Mouse (Mus musculus): Measurements from ENCODE around the gene Senp3.
"Not testable (repeated sequence)": the region's sequence is repeated elsewhere in the genome, so short reads cannot be mapped to it uniquely, and the experiment has no call there.

Senp3 gene

GRCm38 (mm10) chr11:69703814-69704612 is 22.1 kb upstream of the Senp3 start:
- no peak for DNase-seq

GRCm38 (mm10) chr11:69703381-69703780 is 21.5 kb upstream of the Senp3 start:
- DNase-seq: not testable (repeated sequence)

DNA sequence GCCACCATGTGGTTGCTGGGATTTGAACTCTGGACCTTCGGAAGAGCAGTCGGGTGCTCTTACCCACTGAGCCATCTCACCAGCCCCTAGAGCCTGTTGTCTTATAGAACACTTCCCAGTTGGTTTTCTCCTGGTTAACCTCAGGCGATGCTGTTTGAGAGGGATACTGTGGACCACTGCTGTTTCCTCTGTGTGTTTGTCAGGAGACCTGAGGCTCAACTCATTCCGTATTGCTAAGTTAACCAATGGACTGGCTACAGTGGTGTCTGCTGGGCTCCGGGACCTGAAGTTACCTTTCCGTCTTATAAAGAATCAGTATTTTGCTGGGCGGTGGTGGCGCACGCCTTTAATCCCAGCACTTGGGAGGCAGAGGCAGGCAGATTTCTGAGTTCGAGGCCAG is 21.0 kb upstream of the Senp3 start:
- not testable (repeated sequence) for DNase-seq

DNA sequence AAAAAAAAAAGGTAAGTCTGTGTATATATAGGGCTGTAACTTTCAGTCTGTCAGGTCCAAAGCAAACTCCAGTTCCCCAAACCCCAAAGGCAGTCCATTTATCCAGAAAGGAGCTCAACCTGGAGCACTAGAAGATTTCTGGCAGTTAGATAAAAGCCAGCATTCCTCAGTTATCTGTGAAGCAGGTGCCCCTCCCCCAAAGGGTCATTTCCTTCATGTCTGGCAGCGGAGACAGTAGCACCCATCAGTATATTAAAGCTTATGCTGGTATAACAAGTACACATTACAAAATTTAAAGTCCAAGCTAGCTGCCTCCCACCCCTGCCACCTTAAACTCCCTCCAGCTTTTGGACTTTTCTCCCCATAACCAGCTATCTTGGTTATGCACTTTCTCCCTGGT is 17.7 kb upstream of the Senp3 start:
- DNase-seq: no peak

- DNase-seq: no peak
Observed at GRCm38 (mm10) chr11:69698574-69698973, 16.7 kb upstream of the Senp3 start.

- DNase-seq: no peak
Observed at GRCm38 (mm10) chr11:69697396-69697795, 15.5 kb upstream of the Senp3 start.

GRCm38 (mm10) chr11:69695361-69696181 is 13.7 kb upstream of the Senp3 start, which contains the start of the genes Tnfsf12 and Tnfsfm13:
Gene Tnfsf12 (minus strand): TSS chr11:69695849.
Gene Tnfsfm13 (minus strand): TSS chr11:69696098.
- DNase-seq: peak; percentile 72

GRCm38 (mm10) chr11:69695046-69695360 is 13.1 kb upstream of the Senp3 start:
- no peak for DNase-seq

DNA sequence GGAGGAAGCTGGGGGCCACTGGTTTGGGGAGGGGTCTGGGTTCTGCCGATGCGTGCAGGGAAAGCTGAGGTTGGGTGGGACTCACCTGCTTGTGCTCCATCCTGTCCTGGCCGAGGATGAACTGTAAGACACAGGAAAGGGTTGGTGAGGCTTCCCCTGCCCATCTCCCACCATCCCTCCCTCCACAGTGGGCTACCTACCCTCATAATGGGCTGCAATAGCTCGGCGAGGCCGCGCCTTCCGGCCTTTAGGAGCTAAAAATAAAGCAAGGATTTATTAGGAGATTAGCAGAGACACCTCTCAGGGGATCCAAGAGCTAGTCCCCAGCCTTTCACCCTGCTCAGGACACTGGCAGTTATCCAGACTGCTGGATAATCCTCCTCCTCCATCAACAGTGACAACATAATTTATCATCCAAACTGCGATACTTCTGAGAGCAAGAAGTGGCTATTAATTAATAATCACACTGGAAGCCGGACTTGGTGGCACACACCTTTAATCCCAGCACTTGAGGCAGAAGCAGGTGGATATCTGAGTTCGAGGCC is 11.6 kb upstream of the Senp3 start:
- DNase-seq: no peak

DNA sequence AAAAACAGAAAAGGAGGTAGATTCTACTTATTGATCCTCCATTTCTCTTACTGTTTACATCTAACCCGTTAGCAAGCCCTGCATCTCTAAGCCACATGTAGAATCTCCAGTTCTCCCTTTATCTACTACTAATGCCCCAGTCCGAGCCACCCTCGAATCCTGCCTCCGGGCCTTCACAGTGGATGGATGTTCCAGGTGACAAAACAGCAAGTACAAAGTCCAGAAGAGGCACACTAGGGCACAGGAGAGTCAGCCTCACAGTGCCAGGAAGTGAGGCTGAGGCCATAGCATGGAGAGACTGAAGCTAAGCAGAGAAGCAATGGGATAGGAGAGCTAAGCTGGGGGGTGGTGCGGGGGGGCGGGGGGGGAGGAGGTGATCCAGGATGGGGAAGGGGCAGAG is 11.0 kb upstream of the Senp3 start:
- DNase-seq: no peak

DNA sequence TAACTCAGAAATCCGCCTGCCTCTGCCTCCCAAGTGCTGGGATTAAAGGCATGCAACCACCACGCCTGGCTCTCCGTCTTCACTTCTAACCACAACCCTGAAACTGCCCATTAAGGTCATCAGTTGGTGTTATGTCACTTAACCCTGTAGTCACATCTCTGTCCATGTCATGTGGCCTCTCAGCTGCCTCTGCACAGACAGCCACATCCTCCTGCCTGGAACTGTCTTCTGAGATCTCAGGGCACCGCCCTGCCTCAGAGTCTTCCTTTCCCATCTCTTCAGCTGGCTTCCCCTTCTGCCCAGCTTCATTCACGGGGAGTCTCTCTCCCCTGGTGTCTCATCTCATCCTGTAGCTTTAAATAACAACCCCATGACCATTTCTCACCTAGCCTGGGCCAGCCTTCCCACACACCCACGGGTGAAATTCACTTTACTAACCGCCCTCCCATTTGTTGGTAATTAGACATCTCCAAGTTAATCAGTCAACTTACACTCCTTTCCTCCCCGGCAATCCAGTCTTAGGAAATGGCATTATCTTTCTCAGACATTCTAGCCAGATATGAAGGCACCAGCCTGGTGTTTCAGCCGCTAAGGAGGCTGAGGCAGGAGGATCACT is 10.4 kb upstream of the Senp3 start:
- DNase-seq: no peak

GRCm38 (mm10) chr11:69689891-69690290 is 8.0 kb upstream of the Senp3 start:
- DNase-seq: no peak

GRCm38 (mm10) chr11:69687061-69687460 is 5.2 kb upstream of the Senp3 start:
- DNase-seq: no peak

DNA sequence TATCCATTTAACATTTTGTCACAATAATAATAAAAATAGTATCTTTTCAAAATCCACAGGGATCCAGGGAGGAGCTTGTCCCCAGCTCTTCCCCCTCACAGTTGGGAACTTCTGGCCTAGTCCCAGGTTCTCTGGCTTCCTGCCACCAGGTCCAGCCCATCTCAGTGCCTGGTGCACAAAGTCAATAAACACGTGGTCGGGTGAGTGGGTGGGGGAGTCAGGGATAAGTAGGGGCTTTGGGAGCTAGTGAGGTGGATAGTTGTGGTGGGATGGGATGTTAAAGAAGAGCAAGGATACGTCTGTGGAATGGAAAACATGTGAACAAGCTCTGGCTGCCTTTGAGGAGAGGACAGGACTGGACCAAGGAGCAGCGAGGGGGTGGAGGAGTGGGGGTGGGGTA is 4.5 kb upstream of the Senp3 start:
- no peak for DNase-seq

DNA sequence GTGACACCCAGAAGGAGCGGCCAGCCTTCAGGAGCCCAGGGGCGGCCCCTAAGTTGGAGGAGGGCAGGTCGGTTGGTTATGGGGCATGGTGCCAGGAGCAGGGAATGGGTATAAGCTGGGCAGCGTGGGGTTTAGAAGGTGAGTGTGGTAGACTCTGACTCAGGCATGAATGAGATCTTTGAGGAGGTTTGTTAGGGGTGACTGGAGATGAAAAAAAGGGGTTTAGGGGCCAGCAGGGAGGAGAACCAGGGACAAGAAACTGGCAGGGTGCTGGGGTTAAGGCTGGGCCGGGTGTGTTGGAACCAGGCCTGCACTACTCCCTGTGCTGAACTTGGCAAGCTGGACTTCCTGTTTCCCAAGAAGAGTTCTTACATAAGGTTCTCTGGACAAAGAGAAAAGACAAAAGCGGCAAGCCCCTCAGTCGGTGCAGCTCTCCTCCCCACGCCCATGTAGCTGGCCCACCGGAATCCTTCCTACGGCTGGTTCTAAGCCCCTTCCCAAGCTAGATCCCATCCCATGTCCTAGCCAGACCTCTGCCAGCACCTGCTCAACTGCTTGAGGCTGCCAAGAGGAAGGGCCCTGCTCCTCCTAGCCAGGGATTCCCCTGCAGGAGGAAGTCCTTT is 3.8 kb upstream of the Senp3 start, which contains the start of gene Tnfsf13:
Gene Tnfsf13 (minus strand): TSS at position 259 of the 623 bp plus-strand sequence.
- no peak for DNase-seq

DNA sequence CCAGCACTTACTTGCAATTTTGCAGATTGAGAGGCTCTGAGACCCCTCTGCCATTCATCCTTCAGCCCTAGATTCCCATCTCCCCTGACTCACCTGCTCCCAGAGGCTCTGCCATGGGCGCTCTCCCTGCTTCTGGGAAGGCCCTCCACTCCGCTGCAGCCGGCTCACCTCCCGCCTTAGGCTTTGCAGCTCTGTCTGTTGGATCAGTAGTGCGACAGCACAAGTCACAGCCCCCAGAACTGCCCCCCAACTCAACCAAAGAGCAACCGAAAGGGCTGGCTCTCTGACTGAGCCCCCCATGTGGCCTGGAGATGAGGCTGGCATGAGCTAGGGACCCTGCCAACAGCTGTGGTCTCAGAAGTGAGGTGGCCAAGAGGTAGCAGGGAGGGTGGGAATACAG is 3.1 kb upstream of the Senp3 start:
- no peak for DNase-seq

DNA sequence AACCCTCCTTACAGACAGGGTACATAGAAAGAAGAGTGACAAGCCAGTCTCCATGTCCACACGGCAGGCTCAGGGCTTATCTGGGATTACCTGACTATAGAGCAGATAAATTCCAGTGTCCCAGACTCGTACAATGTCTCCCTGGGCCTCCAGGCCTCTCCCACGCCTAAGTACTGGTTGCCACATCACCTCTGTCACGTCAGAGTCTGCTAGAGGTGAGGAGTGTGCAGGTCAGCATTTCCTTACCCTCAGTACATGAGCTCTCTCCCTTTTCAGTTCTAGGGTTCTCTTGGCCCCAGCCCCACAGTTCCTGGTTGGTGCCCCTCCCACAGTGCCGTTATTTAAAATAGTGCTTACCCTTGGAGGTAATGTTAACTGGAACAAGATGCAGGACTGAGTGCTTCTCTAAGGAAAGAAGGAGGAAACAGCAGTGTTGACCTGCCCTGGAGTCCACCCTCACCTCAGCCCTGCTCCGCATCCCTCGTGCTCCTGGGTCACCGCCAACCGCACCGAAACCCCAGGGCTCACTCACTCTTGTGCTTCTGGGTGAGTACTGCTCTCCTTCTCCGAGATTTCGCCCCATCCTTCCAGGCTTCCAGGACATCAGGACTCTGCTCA is 2.4 kb upstream of the Senp3 start:
- DNase-seq: no peak

GRCm38 (mm10) chr11:69683576-69683975 is 1.7 kb upstream of the Senp3 start:
- DNase-seq: no peak

- peak; percentile 93 for DNase-seq
Observed at GRCm38 (mm10) chr11:69682840-69683533, 1.1 kb upstream of the Senp3 start.

DNA sequence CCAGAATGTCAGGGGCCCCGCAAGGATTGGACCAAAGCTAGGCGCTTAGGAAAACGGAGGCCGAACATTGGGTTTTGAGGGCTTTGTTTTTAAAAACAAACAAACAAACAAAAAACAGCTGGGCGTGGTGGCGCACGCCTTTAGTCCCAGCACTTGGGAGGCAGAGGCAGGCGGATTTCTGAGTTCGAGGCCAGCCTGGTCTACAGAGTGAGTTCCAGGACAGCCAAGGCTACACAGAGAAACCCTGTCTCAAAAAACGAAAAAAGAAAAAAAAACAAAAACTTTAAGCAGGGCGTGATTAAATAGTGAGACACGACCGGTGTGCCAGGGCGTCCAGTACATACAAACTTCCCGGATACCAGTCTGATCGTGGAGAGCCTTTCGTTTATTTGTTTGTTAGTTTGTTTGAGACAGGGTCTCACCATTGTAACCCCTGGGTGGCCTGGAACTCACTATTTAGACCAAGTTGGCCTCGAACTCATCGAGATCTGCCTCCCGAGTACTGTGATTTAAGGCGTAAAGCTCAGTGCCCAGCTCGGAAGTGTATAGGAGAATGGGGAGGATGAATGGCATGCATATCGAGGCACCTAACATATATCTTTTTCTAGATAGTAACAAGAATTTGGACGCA is 440 bp upstream of the Senp3 start:
- DNase-seq: no peak

- DNase-seq: no peak
Observed at GRCm38 (mm10) chr11:69680136-69680855, 1.6 kb downstream of the Senp3 start.
